Mouse (Mus musculus): Measurements from ENCODE around the gene Vmn2r54. TPM values are rescaled to one million over a fixed set of nuclear protein-coding genes. Genes with fewer than 3 reads are reported as not detected.
"Not testable (repeated sequence)": the region's sequence is repeated elsewhere in the genome, so short reads cannot be mapped to it uniquely, and the experiment has no call there.

The Vmn2r54 gene
- not detected in 2 replicates for polyA plus RNA-seq (2014; fragmentation: Nextera tagmentation; extraction: Ambion mirVana)

GRCm38 (mm10) chr7:12640219-12640618 is at the start of gene Vmn2r54:
TSS of gene Vmn2r54 (minus strand) at chr7:12640319.
- WGBS, result 80% methylated on average over 3 of the region's 4 CpGs
- not testable (repeated sequence) for H3K27ac ChIP-seq (ENCODE audit: low read depth, low read length); H3K36me3 ChIP-seq (ENCODE audit: control insufficient read depth, insufficient read depth, low read length); H3K9ac ChIP-seq (ENCODE audit: low read length); H3K27me3 ChIP-seq (replicated peaks; ENCODE audit: control insufficient read depth, insufficient read depth, low read length); ATAC-seq; DNase-seq (ENCODE audit: low spot score); H3K4me3 ChIP-seq (ENCODE audit: low read depth, low read length); H3K4me2 ChIP-seq (ENCODE audit: low read length); H3K9me3 ChIP-seq (replicated peaks; ENCODE audit: control insufficient read depth, low read length); H3K4me1 ChIP-seq (ENCODE audit: control insufficient read depth, insufficient read depth, low read length)

DNA sequence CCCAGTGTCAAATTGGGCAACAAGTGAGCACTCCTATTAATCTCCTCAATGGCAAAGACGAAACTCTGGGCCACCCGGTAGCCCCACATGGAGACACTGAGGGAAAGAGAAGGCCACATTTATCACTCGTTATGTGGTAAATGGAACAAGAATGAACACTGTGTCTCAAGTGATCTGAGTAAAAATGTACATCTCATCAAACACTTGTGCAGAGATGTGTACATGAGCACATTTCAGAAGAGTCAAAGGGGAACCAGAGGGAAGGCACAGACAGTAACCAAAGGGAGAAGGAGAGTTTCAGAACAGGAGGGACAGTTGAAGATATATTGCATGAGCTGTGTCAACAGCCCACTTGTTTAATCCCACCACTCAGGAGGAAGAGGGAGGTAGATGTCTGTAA is 44.8 kb upstream of the Vmn2r54 start, which contains the start of gene Vmn2r55:
Gene Vmn2r55, minus strand, starts transcription at position 101 of the 400 bp plus-strand sequence.
- not testable (repeated sequence) for H3K27me3 ChIP-seq (replicated peaks; ENCODE audit: control insufficient read depth, insufficient read depth, low read length)

GRCm38 (mm10) chr7:12608688-12609087 is 31.4 kb downstream of the Vmn2r54 start, which contains the start of gene Vmn2r53:
TSS of gene Vmn2r53 (minus strand) at chr7:12608788.
- no peak for ATAC-seq
- H3K9ac ChIP-seq (ENCODE audit: low read length), result no peak within 1 kb of the TSS
- DNase-seq (ENCODE audit: low spot score), result no peak

More for the DNA sequence above, 44.8 kb upstream of the Vmn2r54 start, which contains the start of gene Vmn2r55:
- DNase-seq (ENCODE audit: low spot score); H3K9me3 ChIP-seq (replicated peaks; ENCODE audit: control insufficient read depth, low read length); H3K27ac ChIP-seq (ENCODE audit: low read depth, low read length); ATAC-seq; H3K36me3 ChIP-seq (ENCODE audit: control insufficient read depth, insufficient read depth, low read length); H3K9ac ChIP-seq (ENCODE audit: low read length); H3K4me2 ChIP-seq (ENCODE audit: low read length); H3K4me3 ChIP-seq (ENCODE audit: low read depth, low read length); H3K4me1 ChIP-seq (ENCODE audit: control insufficient read depth, insufficient read depth, low read length): not testable (repeated sequence)
- WGBS, result 91% methylated on average over 3 of the region's 3 CpGs

More at GRCm38 (mm10) chr7:12608688-12609087, 31.4 kb downstream of the Vmn2r54 start, which contains the start of gene Vmn2r53:
- no peak within 1 kb of the TSS for H3K27ac ChIP-seq (ENCODE audit: low read depth, low read length)
- no peak within 1 kb of the TSS for H3K4me3 ChIP-seq (ENCODE audit: low read depth, low read length)
- H3K36me3 ChIP-seq (ENCODE audit: control insufficient read depth, insufficient read depth, low read length), result no peaks in the 10 kb centered on the region
- H3K27me3 ChIP-seq (replicated peaks; ENCODE audit: control insufficient read depth, insufficient read depth, low read length), result no peaks in the 10 kb centered on the region
- no peak within 1 kb of the TSS for H3K4me2 ChIP-seq (ENCODE audit: low read length)
- no peaks in the 10 kb centered on the region for H3K4me1 ChIP-seq (ENCODE audit: control insufficient read depth, insufficient read depth, low read length)
- H3K9me3 ChIP-seq (replicated peaks; ENCODE audit: control insufficient read depth, low read length), result peaks cover 5% of the 10 kb centered on the region; the same call in 1 of the 2 replicates

Other genes with a start within 250 kb of the Vmn2r54 start
- 8.4 and 11.7 TPM in 2 replicates for gene Zfp551, start 217.6 kb downstream of the Vmn2r54 start, polyA plus RNA-seq (2014; fragmentation: Nextera tagmentation; extraction: Ambion mirVana)
- gene Zfp606, start 162.0 kb downstream of the Vmn2r54 start, polyA plus RNA-seq (2014; fragmentation: Nextera tagmentation; extraction: Ambion mirVana), result 52.7 and 63.7 TPM in 2 replicates
- gene 2900092C05Rik, start 127.8 kb downstream of the Vmn2r54 start, polyA plus RNA-seq (2014; fragmentation: Nextera tagmentation; extraction: Ambion mirVana), result not detected in 2 replicates
- not detected in 2 replicates for gene Vmn2r53, start 31.5 kb downstream of the Vmn2r54 start, polyA plus RNA-seq (2014; fragmentation: Nextera tagmentation; extraction: Ambion mirVana)
- not detected in 2 replicates for gene Vmn2r55, start 44.7 kb upstream of the Vmn2r54 start, polyA plus RNA-seq (2014; fragmentation: Nextera tagmentation; extraction: Ambion mirVana)
- not detected in 2 replicates for gene Vmn2r56, start 94.7 kb upstream of the Vmn2r54 start, polyA plus RNA-seq (2014; fragmentation: Nextera tagmentation; extraction: Ambion mirVana)
- 15.7 and 20.6 TPM in 2 replicates for gene Zscan18, start 163.3 kb upstream of the Vmn2r54 start, polyA plus RNA-seq (2014; fragmentation: Nextera tagmentation; extraction: Ambion mirVana)
- gene Zfp329, start 178.5 kb upstream of the Vmn2r54 start, polyA plus RNA-seq (2014; fragmentation: Nextera tagmentation; extraction: Ambion mirVana), result 16.1 and 23.6 TPM in 2 replicates
- 29.7 and 38.8 TPM in 2 replicates for gene Zfp110, start 194.4 kb upstream of the Vmn2r54 start, polyA plus RNA-seq (2014; fragmentation: Nextera tagmentation; extraction: Ambion mirVana)
- gene Zfp128, start 240.9 kb upstream of the Vmn2r54 start, polyA plus RNA-seq (2014; fragmentation: Nextera tagmentation; extraction: Ambion mirVana), result 8.9 and 10.5 TPM in 2 replicates

Measured in forebrain, embryonic 14.5 days (tissue).